Mouse (Mus musculus) left cerebral cortex, postnatal 36 days (tissue): Measurements from ENCODE around the gene Scarf1. TPM values are rescaled to one million over a fixed set of nuclear protein-coding genes. Genes with fewer than 3 reads are reported as not detected.

Experiments used
- DNase-seq, 2 experiments: peaks; one replicate each; pipeline ENCODE4 v3.0.0; 2021 to 2022; ENCODE audit warnings: low spot score in 2 of 2, mixed read lengths in 1 of 2
- intact Hi-C: fragments of 180-260 bp; cut with DNase I; formaldehyde crosslinking; loops from one replicate; pipeline ENCODE4 v1.15.1; 2025
- microRNA-seq: library from miRNA; unstranded; fragments of <30 nt; microRNA quantifications from one replicate; pipeline ENCODE4 v1.2.0, GENCODE M21; 2022
- total RNA-seq, 2 experiments: library from RNA; stranded (reverse); gene quantifications; 2 replicates each; pipeline ENCODE4 v1.2.3; 2021

Gene Scarf1
- total RNA-seq, 2 experiments from 2014 or later, result 1.2 to 1.8 TPM

- intact Hi-C loops, result no loop called here
- DNase-seq, result no peak
Observed at GRCm38 (mm10) chr11:75574378-75575123, 61.2 kb downstream of the Scarf1 start.

GRCm38 (mm10) chr11:75575560-75576123 lies 62.3 kb downstream of the Scarf1 start:
- intact Hi-C loops, result no loop called here
- no peak for DNase-seq

Small RNA genes within 50 kb of the gene (microRNA-seq; reads per million reads assigned to microRNA genes)
- 17,073 reads per million, percentile 98 among the genes with 10 or more reads in this experiment for gene Mir22
- gene Mir3971, result not detected

Other genes with a start within 250 kb of the Scarf1 start
- gene Rpa1, start 165.2 kb upstream of the Scarf1 start, total RNA-seq, result 10 to 100 TPM; 44.0 to 47.1 TPM
- 10 to 100 TPM; 13.2 to 16.4 TPM for gene Smyd4, start 165.1 kb upstream of the Scarf1 start, total RNA-seq
- 10 to 100 TPM; 13.9 to 18.7 TPM for gene Serpinf1, start 90.8 kb upstream of the Scarf1 start, total RNA-seq
- under 1 TPM in 1 of 2 experiments, not detected in 1; 0.22 TPM for gene Serpinf2, start 73.9 kb upstream of the Scarf1 start, total RNA-seq
- 10 to 100 TPM; 20.1 to 20.4 TPM for gene Wdr81, start 58.8 kb upstream of the Scarf1 start, total RNA-seq
- gene Tlcd2, start 51.8 kb upstream of the Scarf1 start, total RNA-seq, result under 1 TPM in 1 of 2 experiments, not detected in 1; 0.47 TPM
- 100 to 1,000 TPM; 127 to 138 TPM for gene Prpf8, start 26.7 kb upstream of the Scarf1 start, total RNA-seq
- gene Rilp, start 3.4 kb upstream of the Scarf1 start, total RNA-seq, result 1 to 10 TPM; 1.9 to 2.3 TPM
- 10 to 100 TPM; 51.1 to 63.1 TPM for gene Slc43a2, start 18.2 kb downstream of the Scarf1 start, total RNA-seq
- gene Pitpna, start 74.6 kb downstream of the Scarf1 start, total RNA-seq, result 100 to 1,000 TPM; 315 to 349 TPM
- 10 to 100 TPM; 39.1 to 43.1 TPM for gene Inpp5k, start 117.4 kb downstream of the Scarf1 start, total RNA-seq
- 10 to 100 TPM; 18.0 to 20.7 TPM for gene Myo1c, start 137.0 kb downstream of the Scarf1 start, total RNA-seq
- 100 to 1,000 TPM; 130 to 133 TPM for gene Crk, start 165.7 kb downstream of the Scarf1 start, total RNA-seq
- gene Ywhae, start 219.3 kb downstream of the Scarf1 start, total RNA-seq, result 100 to 1,000 TPM; 954 to 971 TPM